Mouse (Mus musculus): ENCODE measurements around the gene Cap1. TPM values are rescaled to one million over a fixed set of nuclear protein-coding genes. Genes with fewer than 3 reads are reported as not detected.

The Cap1 gene
- polyA plus RNA-seq, 1 experiment from 2014 or later = 77.9 TPM

GRCm38 (mm10) chr4:122816202-122816601 is 69.7 kb downstream of the Cap1 start:
- Histone ChIP-seq H3K4me3 (ENCODE audit: low read depth, low read length) (no peak overlapping the region), H3K27me3 (replicated peaks; ENCODE audit: control insufficient read depth, insufficient read depth, low read length) (no peaks in the 10 kb centered on the region), H3K4me1 (replicated peaks; ENCODE audit: control insufficient read depth, insufficient read depth, low read length) (no peaks in the 10 kb centered on the region), H3K4me2 (ENCODE audit: low read length) (no peak overlapping the region), H3K9me3 (ENCODE audit: control insufficient read depth, low read length) (no peaks in the 10 kb centered on the region), H3K36me3 (ENCODE audit: control insufficient read depth, insufficient read depth, low read length) (no peaks in the 10 kb centered on the region), H3K27ac (ENCODE audit: low read depth) (no peak overlapping the region), H3K9ac (ENCODE audit: low read length) (no peak overlapping the region)
- ATAC-seq (replicated peaks; ENCODE audit: low FRiP score, low TSS enrichment, low read depth) (no peak), DNase-seq (ENCODE audit: low spot score) (no peak)
- 83% methylated on average over 1 of the region's 1 CpGs for WGBS

GRCm38 (mm10) chr4:122811824-122812223 is 74.0 kb downstream of the Cap1 start:
- Histone ChIP-seq H3K4me2 (ENCODE audit: low read length) (no peak overlapping the region), H3K27ac (ENCODE audit: low read depth) (no peak overlapping the region), H3K36me3 (ENCODE audit: control insufficient read depth, insufficient read depth, low read length) (no peaks in the 10 kb centered on the region), H3K9ac (ENCODE audit: low read length) (no peak overlapping the region), H3K4me1 (replicated peaks; ENCODE audit: control insufficient read depth, insufficient read depth, low read length) (no peaks in the 10 kb centered on the region), H3K9me3 (ENCODE audit: control insufficient read depth, low read length) (no peaks in the 10 kb centered on the region), H3K27me3 (replicated peaks; ENCODE audit: control insufficient read depth, insufficient read depth, low read length) (no peaks in the 10 kb centered on the region), H3K4me3 (ENCODE audit: low read depth, low read length) (no peak overlapping the region)
- WGBS = 47% methylated on average over 2 of the region's 2 CpGs
- no peak for DNase-seq (ENCODE audit: low spot score)
- no peak for ATAC-seq (replicated peaks; ENCODE audit: low FRiP score, low TSS enrichment, low read depth)

GRCm38 (mm10) chr4:122811180-122811579 is 74.7 kb downstream of the Cap1 start:
- H3K9ac ChIP-seq (ENCODE audit: low read length) = no peak overlapping the region
- H3K4me1 ChIP-seq (replicated peaks; ENCODE audit: control insufficient read depth, insufficient read depth, low read length) = no peaks in the 10 kb centered on the region
- no peaks in the 10 kb centered on the region for H3K27me3 ChIP-seq (replicated peaks; ENCODE audit: control insufficient read depth, insufficient read depth, low read length)
- no peak overlapping the region for H3K4me2 ChIP-seq (ENCODE audit: low read length)
- no peak overlapping the region for H3K4me3 ChIP-seq (ENCODE audit: low read depth, low read length)
- no peaks in the 10 kb centered on the region for H3K36me3 ChIP-seq (ENCODE audit: control insufficient read depth, insufficient read depth, low read length)
- DNase-seq (ENCODE audit: low spot score) (no peak), ATAC-seq (replicated peaks; ENCODE audit: low FRiP score, low TSS enrichment, low read depth) (no peak)
- no peak overlapping the region for H3K27ac ChIP-seq (ENCODE audit: low read depth)
- no peaks in the 10 kb centered on the region for H3K9me3 ChIP-seq (ENCODE audit: control insufficient read depth, low read length)
- 52% methylated on average over 1 of the region's 1 CpGs for WGBS

Other genes with a start within 250 kb of the Cap1 start
- not detected in 2 replicates for gene 9530002B09Rik, start 196.8 kb downstream of the Cap1 start, polyA plus RNA-seq (2014; fragmentation: Nextera tagmentation; extraction: Ambion mirVana)
- gene Ppt1, start 49.8 kb downstream of the Cap1 start, polyA plus RNA-seq (2014; fragmentation: Nextera tagmentation; extraction: Ambion mirVana) = 72.6 and 79.0 TPM in 2 replicates
- gene Mfsd2a, start 75.1 kb upstream of the Cap1 start, polyA plus RNA-seq (2014; fragmentation: Nextera tagmentation; extraction: Ambion mirVana) = 2.1 TPM in 2 replicates
- gene Mycl, start 109.6 kb upstream of the Cap1 start, polyA plus RNA-seq (2014; fragmentation: Nextera tagmentation; extraction: Ambion mirVana) = 14.0 and 15.1 TPM in 2 replicates
- gene Trit1, start 130.5 kb upstream of the Cap1 start, polyA plus RNA-seq (2014; fragmentation: Nextera tagmentation; extraction: Ambion mirVana) = 17.8 and 18.0 TPM in 2 replicates
- 0.35 and 0.63 TPM in 2 replicates for gene Bmp8b, start 219.1 kb upstream of the Cap1 start, polyA plus RNA-seq (2014; fragmentation: Nextera tagmentation; extraction: Ambion mirVana)
- gene Oxct2b, start 230.2 kb upstream of the Cap1 start, polyA plus RNA-seq (2014; fragmentation: Nextera tagmentation; extraction: Ambion mirVana) = 0.15 TPM in 1 of 2 replicates, not detected in the other